Mouse (Mus musculus) retina, embryonic 14.5 days (tissue): ENCODE measurements at regions not wholly inside any gene's neighbourhood (a gene's known extent, or its start where the extent isn't known, plus 50 kb on each side); places are given as distances from the start of the nearest gene placed in this dataset.

Source experiments
- DNase-seq: peaks from one replicate; pipeline ENCODE4 v3.0.0-alpha.2; 2015; ENCODE audit warnings: low spot score

GRCm38 (mm10) chr7:111134496-111134895, 51.7 kb upstream of the Eif4g2 start:
- DNase-seq = no peak
